Mouse (Mus musculus) cerebellum, postnatal 14 days (tissue): Measurements from ENCODE around the gene Mon2.
A peak's percentile ranks its signal among the peaks of the same experiment; 100 is the strongest.

Experiments used
- DNase-seq, 2 experiments: peaks; one replicate each; pipeline ENCODE4 v3.0.0; 2021; ENCODE audit warnings: mixed read lengths in 2 of 2

Mon2 gene

GRCm38 (mm10) chr10:123076245-123077023 is at the start of gene Mon2:
Mon2 (minus strand) TSS chr10:123076505.
- peak; percentile 98 for DNase-seq

- no peak for DNase-seq
Measured at GRCm38 (mm10) chr10:123120666-123121392, 44.5 kb upstream of the Mon2 start.

GRCm38 (mm10) chr10:123116861-123117260 is 40.6 kb upstream of the Mon2 start:
- no peak for DNase-seq

GRCm38 (mm10) chr10:123113466-123113865 is 37.2 kb upstream of the Mon2 start:
- DNase-seq, result no peak

- DNase-seq, result no peak
Measured at GRCm38 (mm10) chr10:123112787-123113168, 36.5 kb upstream of the Mon2 start.

GRCm38 (mm10) chr10:123112056-123112786 is 35.9 kb upstream of the Mon2 start:
- DNase-seq, result no peak

GRCm38 (mm10) chr10:123110548-123110947 is 34.2 kb upstream of the Mon2 start:
- DNase-seq, result no peak

- no peak for DNase-seq
Measured at GRCm38 (mm10) chr10:123108527-123108926, 32.2 kb upstream of the Mon2 start.

GRCm38 (mm10) chr10:123108121-123108520 is 31.8 kb upstream of the Mon2 start:
- no peak for DNase-seq

- DNase-seq, result no peak
Measured at GRCm38 (mm10) chr10:123101303-123101702, 25.0 kb upstream of the Mon2 start.

- no peak for DNase-seq
Measured at GRCm38 (mm10) chr10:123100584-123100983, 24.3 kb upstream of the Mon2 start.

- no peak for DNase-seq
Measured at GRCm38 (mm10) chr10:123094504-123094903, 18.2 kb upstream of the Mon2 start.

GRCm38 (mm10) chr10:123092577-123092976 is 16.3 kb upstream of the Mon2 start:
- no peak for DNase-seq

GRCm38 (mm10) chr10:123091737-123092136 is 15.4 kb upstream of the Mon2 start:
- DNase-seq, result peak; percentile 69 to 72

- no peak for DNase-seq
Measured at GRCm38 (mm10) chr10:123089425-123089930, 13.2 kb upstream of the Mon2 start.

- no peak for DNase-seq
Measured at GRCm38 (mm10) chr10:123086847-123087246, 10.5 kb upstream of the Mon2 start.

- no peak for DNase-seq
Measured at GRCm38 (mm10) chr10:123084900-123085641, 8.8 kb upstream of the Mon2 start.

GRCm38 (mm10) chr10:123084307-123084706 is 8.0 kb upstream of the Mon2 start:
- no peak for DNase-seq

GRCm38 (mm10) chr10:123075751-123076242 is 508 bp downstream of the Mon2 start:
- DNase-seq, result peak in 1 of 2 experiments; percentile 58

- no peak for DNase-seq
Measured at GRCm38 (mm10) chr10:123071997-123072396, 4.3 kb downstream of the Mon2 start.

GRCm38 (mm10) chr10:123063021-123063420 is 13.3 kb downstream of the Mon2 start:
- no peak for DNase-seq

GRCm38 (mm10) chr10:123060831-123061230 is 15.5 kb downstream of the Mon2 start:
- DNase-seq, result no peak
